Mouse (Mus musculus) lung, adult 2 months (tissue): ENCODE results near the gene A630001G21Rik. TPM values are rescaled to one million over a fixed set of nuclear protein-coding genes. Genes with fewer than 3 reads are reported as not detected.

Experiments
- DNase-seq: peaks from one replicate; pipeline ENCODE4 v3.0.0; 2022
- H3K4me1 ChIP-seq: fragments of 200-500 bp; 2 replicates; pipeline ENCODE4 v1.6.1; 2011; ENCODE audit warnings: low read length; ENCODE audit not compliant: control insufficient read depth, insufficient read depth
- H3K4me3 ChIP-seq: fragments of 200-500 bp; replicated peaks from 2 replicates; pipeline ENCODE3; 2011; ENCODE audit warnings: low read depth, mild to moderate bottlenecking, control low read depth, low read length; ENCODE audit errors: extremely low read depth
- CTCF ChIP-seq: fragments of 200-500 bp; IDR thresholded peaks from 2 replicates; pipeline ENCODE4 v1.5.1; 2011; ENCODE audit warnings: mild to moderate bottlenecking, low read length, control low read depth; ENCODE audit not compliant: insufficient read depth
- POLR2A ChIP-seq: fragments of 200-500 bp; IDR thresholded peaks from 2 replicates; pipeline ENCODE4 v1.6.1; 2011; ENCODE audit warnings: low read depth, mild to moderate bottlenecking, control low read depth, low read length, borderline replicate concordance; ENCODE audit errors: extremely low read depth
- WGBS: fragments of 180-500 bp; shearing (Covaris S2); methylation state at CpG from one replicate; pipeline ENCODE4 v1.1.7; 2018; 5-methylcytosine and 5-hydroxymethylcytosine counted together
- polyA plus RNA-seq: library from polyadenylated mRNA; depleted of rRNA; stranded (reverse); fragments of >200 nt; gene quantifications from 2 replicates; pipeline ENCODE4 v1.2.3, GENCODE M21; 2012; rRNA removed

Gene A630001G21Rik
- polyA plus RNA-seq, 1 experiment = 3.6 TPM

DNA sequence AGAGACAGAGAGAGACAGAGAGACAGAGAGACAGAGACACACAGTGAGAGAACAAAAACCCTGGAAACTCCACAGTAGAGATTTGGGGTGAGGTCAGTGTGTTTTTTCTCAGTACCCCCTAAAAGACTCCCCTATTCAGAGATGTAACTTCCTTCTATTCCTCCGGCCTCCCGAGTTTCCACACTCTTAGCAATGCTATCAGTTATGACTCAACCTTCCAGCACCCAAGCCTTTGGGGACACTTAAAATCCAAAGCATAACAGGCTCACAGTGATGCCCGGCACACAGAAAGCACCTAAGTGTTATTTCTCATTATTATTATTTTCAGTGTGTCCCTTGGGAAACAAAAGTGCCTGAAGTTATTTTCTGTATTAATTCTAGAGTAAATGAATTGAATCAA is 87.9 kb downstream of the A630001G21Rik start:
- WGBS = 74% methylated on average over 3 of the region's 3 CpGs
- no peak for DNase-seq
- no peak overlapping the region for H3K4me3 ChIP-seq
- no peaks in the 10 kb centered on the region for H3K4me1 ChIP-seq
- TF ChIP-seq CTCF (no peak), POLR2A (no peak)

DNA sequence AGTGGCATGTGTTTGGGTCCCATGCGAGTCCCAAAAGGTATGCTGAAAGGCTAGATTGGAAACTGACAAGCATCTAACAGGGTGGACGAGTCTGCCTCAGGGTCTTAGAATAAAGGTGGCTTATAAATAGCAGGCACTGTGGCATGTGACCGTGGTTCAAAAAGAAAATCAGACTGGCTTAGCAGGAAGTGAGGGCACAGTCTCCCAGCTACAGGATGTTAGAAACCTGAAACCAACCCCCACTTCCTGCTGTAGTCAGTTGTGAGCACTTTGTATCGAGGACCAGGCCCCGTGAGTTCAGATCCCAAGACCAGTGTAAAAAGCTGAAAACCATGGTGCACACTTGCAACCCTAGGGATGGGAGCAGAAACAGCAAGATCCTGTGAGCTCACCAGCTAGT is 91.1 kb downstream of the A630001G21Rik start:
- 39% methylated on average over 5 of the region's 5 CpGs for WGBS
- DNase-seq = no peak
- H3K4me3 ChIP-seq = no peak overlapping the region
- TF ChIP-seq POLR2A (no peak), CTCF (no peak)
- H3K4me1 ChIP-seq = no peaks in the 10 kb centered on the region

DNA sequence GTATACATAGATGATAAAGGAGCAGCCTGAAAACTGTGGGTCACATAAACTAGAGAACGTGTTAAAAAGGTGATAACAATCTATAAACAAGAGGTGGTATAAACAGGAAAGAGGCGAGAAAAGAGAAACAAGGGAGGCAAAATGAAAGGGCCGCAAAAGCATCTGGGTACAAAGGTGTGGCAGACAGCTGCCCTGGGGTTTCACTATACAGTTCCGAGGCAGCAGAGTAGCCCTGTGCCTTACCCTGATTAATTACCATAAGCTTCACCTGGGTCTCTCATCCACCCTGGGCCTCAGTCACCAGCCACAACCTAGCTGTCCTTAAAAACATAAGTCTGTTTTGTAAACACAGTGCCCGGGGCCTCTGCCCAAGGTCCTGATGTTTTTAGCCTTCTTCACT is 91.8 kb downstream of the A630001G21Rik start:
- H3K4me3 ChIP-seq = no peak overlapping the region
- 50% methylated on average over 5 of the region's 5 CpGs for WGBS
- no peak for DNase-seq
- no peaks in the 10 kb centered on the region for H3K4me1 ChIP-seq
- no peak for TF ChIP-seq POLR2A
- no peak for TF ChIP-seq CTCF

DNA sequence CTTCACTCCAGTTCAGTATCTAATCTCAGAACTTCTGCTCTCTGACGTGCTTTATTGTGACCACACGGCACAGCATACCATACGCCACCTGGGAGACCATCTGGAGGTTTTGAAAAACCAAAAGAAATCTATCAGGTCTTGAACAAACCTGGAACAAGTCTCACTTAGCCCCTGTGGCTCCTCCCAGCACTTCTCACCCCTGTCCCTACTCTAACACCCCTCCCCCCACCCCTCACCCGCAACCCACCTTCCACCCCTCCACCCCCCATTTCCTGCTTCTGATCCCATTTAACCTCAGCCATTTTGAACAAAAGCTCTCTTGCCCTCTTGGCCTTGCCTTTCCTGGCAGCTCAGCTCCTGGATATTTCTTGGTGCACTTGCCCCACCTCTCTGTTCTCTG is 98.2 kb downstream of the A630001G21Rik start:
- 56% methylated on average over 4 of the region's 4 CpGs for WGBS
- TF ChIP-seq CTCF (no peak), POLR2A (no peak)
- DNase-seq = no peak
- Histone ChIP-seq H3K4me3 (no peak overlapping the region), H3K4me1 (no peaks in the 10 kb centered on the region)

Other genes with a start within 250 kb of the A630001G21Rik start
- not detected in 2 replicates for gene G530012D18Rik, start 203.0 kb downstream of the A630001G21Rik start, polyA plus RNA-seq
- gene Sp110, start 179.8 kb downstream of the A630001G21Rik start, polyA plus RNA-seq = 13.7 and 20.1 TPM in 2 replicates
- gene Sp140, start 178.3 kb downstream of the A630001G21Rik start, polyA plus RNA-seq = 6.3 and 11.4 TPM in 2 replicates
- gene Sp100, start 128.7 kb downstream of the A630001G21Rik start, polyA plus RNA-seq = 15.7 and 26.4 TPM in 2 replicates
- gene Cab39, start 14.8 kb upstream of the A630001G21Rik start, polyA plus RNA-seq = 43.8 and 48.3 TPM in 2 replicates
- gene Itm2c, start 115.6 kb upstream of the A630001G21Rik start, polyA plus RNA-seq = 232 and 319 TPM in 2 replicates
- gene 4933407L21Rik, start 149.8 kb upstream of the A630001G21Rik start, polyA plus RNA-seq = not detected in 2 replicates
- 0.49 and 0.58 TPM in 2 replicates for gene Gpr55, start 182.4 kb upstream of the A630001G21Rik start, polyA plus RNA-seq
- gene Spata3, start 238.2 kb upstream of the A630001G21Rik start, polyA plus RNA-seq = 0.21 TPM in 1 of 2 replicates, not detected in the other